Mouse (Mus musculus) kidney, adult 2 months (tissue): ENCODE results near the gene D7Ertd443e. TPM values are rescaled to one million over a fixed set of nuclear protein-coding genes. Genes with fewer than 3 reads are reported as not detected.
A peak's percentile ranks its signal among the peaks of the same experiment; 100 is the strongest.

Source experiments
- DNase-seq: peaks from one replicate; pipeline ENCODE4 v3.0.0; 2021
- H3K27ac ChIP-seq: fragments of 200-500 bp; 2 replicates; pipeline ENCODE4 v1.5.1; 2012; ENCODE audit warnings: low read depth, low read length, control low read depth, inconsistent platforms; ENCODE audit not compliant: insufficient read depth
- H3K27me3 ChIP-seq: fragments of 200-500 bp; replicated peaks from 2 replicates; pipeline ENCODE4 v1.6.1; 2012; ENCODE audit warnings: mild to moderate bottlenecking, moderate library complexity, low read length, inconsistent platforms; ENCODE audit not compliant: control insufficient read depth, insufficient read depth
- H3K36me3 ChIP-seq: fragments of 200-500 bp; 2 replicates; pipeline ENCODE4 v1.6.1; 2012; ENCODE audit warnings: mild to moderate bottlenecking, moderate library complexity, low read length, inconsistent platforms; ENCODE audit not compliant: control insufficient read depth, insufficient read depth
- H3K4me1 ChIP-seq: fragments of 200-500 bp; 2 replicates; pipeline ENCODE4 v1.6.1; 2011; ENCODE audit warnings: low read length; ENCODE audit not compliant: control insufficient read depth, insufficient read depth
- H3K4me3 ChIP-seq: fragments of 200-500 bp; 2 replicates; pipeline ENCODE4 v1.5.1; 2011; ENCODE audit warnings: mild to moderate bottlenecking, low read depth, low read length, control low read depth; ENCODE audit not compliant: insufficient read depth
- CTCF ChIP-seq: fragments of 200-500 bp; conservative IDR thresholded peaks from 2 replicates; pipeline ENCODE4 v1.5.1; 2011; ENCODE audit warnings: low read depth, mild to moderate bottlenecking, control low read depth, low read length, moderate library complexity, mixed read lengths; ENCODE audit not compliant: insufficient read depth, insufficient read length
- POLR2A ChIP-seq: fragments of 200-500 bp; IDR thresholded peaks from one replicate; pipeline ENCODE4 v1.6.1; 2011; ENCODE audit warnings: low read depth, low read length, control low read depth
- WGBS: fragments of 180-500 bp; shearing (Covaris S2); methylation state at CpG from one replicate; pipeline ENCODE4 v1.1.7; 2018; 5-methylcytosine and 5-hydroxymethylcytosine counted together
- polyA plus RNA-seq: library from polyadenylated mRNA; depleted of rRNA; stranded (reverse); fragments of >200 nt; gene quantifications from 2 replicates; pipeline ENCODE4 v1.2.3, GENCODE M21; 2012

The D7Ertd443e gene
- polyA plus RNA-seq, 1 experiment, result 1.5 TPM

GRCm38 (mm10) chr7:134263146-134263906 is 122.1 kb downstream of the D7Ertd443e start:
- WGBS, result 50% methylated on average over 4 of the region's 4 CpGs
- no peaks in the 10 kb centered on the region; the same call in 1 of the 2 replicates for H3K4me1 ChIP-seq
- DNase-seq, result peak; percentile 68

GRCm38 (mm10) chr7:134261003-134261701 is 124.3 kb downstream of the D7Ertd443e start:
- DNase-seq, result peak; percentile 82
- H3K4me3 ChIP-seq, result no peak overlapping the region
- peak overlapping the region; percentile 41; the same call in 1 of the 2 replicates for H3K27ac ChIP-seq
- WGBS, result 39% methylated on average over 4 of the region's 4 CpGs
- H3K4me1 ChIP-seq, result no peaks in the 10 kb centered on the region; the same call in 1 of the 2 replicates
- H3K27me3 ChIP-seq, result no peaks in the 10 kb centered on the region
- TF ChIP-seq CTCF (no peak), POLR2A (no peak)
- no peaks in the 10 kb centered on the region for H3K36me3 ChIP-seq

More at GRCm38 (mm10) chr7:134263146-134263906, 122.1 kb downstream of the D7Ertd443e start:
- Histone ChIP-seq H3K4me3 (no peak overlapping the region), H3K27ac (no peak overlapping the region), H3K36me3 (no peaks in the 10 kb centered on the region), H3K27me3 (no peaks in the 10 kb centered on the region)
- TF ChIP-seq POLR2A (no peak), CTCF (peak; percentile 83)

GRCm38 (mm10) chr7:134250273-134250870 is 135.1 kb downstream of the D7Ertd443e start:
- 64% methylated on average over 7 of the region's 7 CpGs for WGBS
- no peak overlapping the region for H3K27ac ChIP-seq
- no peak for DNase-seq

GRCm38 (mm10) chr7:134248041-134248440 is 137.4 kb downstream of the D7Ertd443e start:
- WGBS, result 98% methylated on average over 2 of the region's 2 CpGs
- no peaks in the 10 kb centered on the region for H3K36me3 ChIP-seq
- H3K27ac ChIP-seq, result no peak overlapping the region
- DNase-seq, result no peak
- no peaks in the 10 kb centered on the region for H3K27me3 ChIP-seq
- TF ChIP-seq CTCF, result no peak
- no peak for TF ChIP-seq POLR2A
- H3K4me1 ChIP-seq, result no peaks in the 10 kb centered on the region
- no peak overlapping the region for H3K4me3 ChIP-seq

More at GRCm38 (mm10) chr7:134250273-134250870, 135.1 kb downstream of the D7Ertd443e start:
- no peaks in the 10 kb centered on the region for H3K27me3 ChIP-seq
- no peaks in the 10 kb centered on the region for H3K4me1 ChIP-seq
- no peaks in the 10 kb centered on the region for H3K36me3 ChIP-seq
- TF ChIP-seq POLR2A (no peak), CTCF (no peak)
- no peak overlapping the region for H3K4me3 ChIP-seq

GRCm38 (mm10) chr7:134246624-134247023 is 138.8 kb downstream of the D7Ertd443e start:
- TF ChIP-seq POLR2A (no peak), CTCF (no peak)

GRCm38 (mm10) chr7:134242773-134243172 is 142.7 kb downstream of the D7Ertd443e start:
- WGBS, result 77% methylated on average over 1 of the region's 1 CpGs
- no peak overlapping the region for H3K27ac ChIP-seq
- no peaks in the 10 kb centered on the region for H3K36me3 ChIP-seq
- no peak overlapping the region for H3K4me3 ChIP-seq
- no peaks in the 10 kb centered on the region for H3K27me3 ChIP-seq
- DNase-seq, result peak; percentile 48
- no peak for TF ChIP-seq CTCF
- TF ChIP-seq POLR2A, result no peak
- H3K4me1 ChIP-seq, result no peaks in the 10 kb centered on the region

More at GRCm38 (mm10) chr7:134246624-134247023, 138.8 kb downstream of the D7Ertd443e start:
- Histone ChIP-seq H3K36me3 (no peaks in the 10 kb centered on the region), H3K27me3 (no peaks in the 10 kb centered on the region), H3K4me3 (no peak overlapping the region), H3K27ac (no peak overlapping the region), H3K4me1 (no peaks in the 10 kb centered on the region)
- DNase-seq, result no peak
- 58% methylated on average over 5 of the region's 5 CpGs for WGBS
